Mouse (Mus musculus): ENCODE data around the gene 1700019N19Rik. TPM values are rescaled to one million over a fixed set of nuclear protein-coding genes. Genes with fewer than 3 reads are reported as not detected.

Gene 1700019N19Rik
- polyA plus RNA-seq, 1 experiment from 2014 or later = not detected

GRCm38 (mm10) chr19:58824316-58824715, 30.1 kb upstream of the 1700019N19Rik start:
- no peak for DNase-seq (ENCODE audit: low spot score)
- H3K9ac ChIP-seq (replicated peaks; ENCODE audit: low read depth) = no peak overlapping the region
- H3K4me2 ChIP-seq (replicated peaks; ENCODE audit: low read depth, low read length) = no peak overlapping the region
- H3K9me3 ChIP-seq (ENCODE audit: low read length) = no peaks in the 10 kb centered on the region
- no peaks in the 10 kb centered on the region for H3K4me1 ChIP-seq (ENCODE audit: insufficient read depth, low read depth, low read length)
- H3K27me3 ChIP-seq (replicated peaks; ENCODE audit: insufficient read depth, low read length) = no peaks in the 10 kb centered on the region
- no peak overlapping the region for H3K27ac ChIP-seq (ENCODE audit: low read length)
- WGBS = 41% methylated on average over 1 of the region's 1 CpGs
- TF ChIP-seq EP300 (IDR thresholded peaks at IDR 0.05) (no peak), CTCF (IDR thresholded peaks at IDR 0.05) (no peak)
- H3K4me3 ChIP-seq (ENCODE audit: low read depth, low read length) = no peak overlapping the region
- no peaks in the 10 kb centered on the region for H3K36me3 ChIP-seq (ENCODE audit: insufficient read depth, low read length)
- no peak for ATAC-seq

- DNase-seq (ENCODE audit: low spot score) = no peak
- Histone ChIP-seq H3K4me2 (replicated peaks; ENCODE audit: low read depth, low read length) (no peak overlapping the region), H3K4me3 (ENCODE audit: low read depth, low read length) (no peak overlapping the region), H3K4me1 (ENCODE audit: insufficient read depth, low read depth, low read length) (no peaks in the 10 kb centered on the region), H3K27ac (ENCODE audit: low read length) (no peak overlapping the region), H3K9ac (replicated peaks; ENCODE audit: low read depth) (no peak overlapping the region), H3K36me3 (ENCODE audit: insufficient read depth, low read length) (no peaks in the 10 kb centered on the region), H3K9me3 (ENCODE audit: low read length) (no peaks in the 10 kb centered on the region), H3K27me3 (replicated peaks; ENCODE audit: insufficient read depth, low read length) (no peaks in the 10 kb centered on the region)
- 84% methylated on average over 3 of the region's 3 CpGs for WGBS
- no peak for TF ChIP-seq EP300 (IDR thresholded peaks at IDR 0.05)
- no peak for TF ChIP-seq CTCF (IDR thresholded peaks at IDR 0.05)
- ATAC-seq = no peak
Observed at GRCm38 (mm10) chr19:58823301-58823700, 29.0 kb upstream of the 1700019N19Rik start.

GRCm38 (mm10) chr19:58822454-58823200, 28.4 kb upstream of the 1700019N19Rik start:
- Histone ChIP-seq H3K36me3 (ENCODE audit: insufficient read depth, low read length) (no peaks in the 10 kb centered on the region), H3K27ac (ENCODE audit: low read length) (no peak overlapping the region), H3K9ac (replicated peaks; ENCODE audit: low read depth) (no peak overlapping the region), H3K4me3 (ENCODE audit: low read depth, low read length) (no peak overlapping the region), H3K27me3 (replicated peaks; ENCODE audit: insufficient read depth, low read length) (no peaks in the 10 kb centered on the region), H3K4me1 (ENCODE audit: insufficient read depth, low read depth, low read length) (no peaks in the 10 kb centered on the region), H3K9me3 (ENCODE audit: low read length) (no peaks in the 10 kb centered on the region), H3K4me2 (replicated peaks; ENCODE audit: low read depth, low read length) (no peak overlapping the region)
- TF ChIP-seq CTCF (IDR thresholded peaks at IDR 0.05) (no peak), EP300 (IDR thresholded peaks at IDR 0.05) (no peak)
- no peak for ATAC-seq
- no peak for DNase-seq (ENCODE audit: low spot score)
- WGBS = 76% methylated on average over 20 of the region's 20 CpGs

GRCm38 (mm10) chr19:58818571-58819415, 24.5 kb upstream of the 1700019N19Rik start:
- Histone ChIP-seq H3K36me3 (ENCODE audit: insufficient read depth, low read length) (no peaks in the 10 kb centered on the region), H3K4me1 (ENCODE audit: insufficient read depth, low read depth, low read length) (no peaks in the 10 kb centered on the region), H3K27ac (ENCODE audit: low read length) (no peak overlapping the region), H3K27me3 (replicated peaks; ENCODE audit: insufficient read depth, low read length) (no peaks in the 10 kb centered on the region), H3K4me2 (replicated peaks; ENCODE audit: low read depth, low read length) (no peak overlapping the region), H3K9ac (replicated peaks; ENCODE audit: low read depth) (no peak overlapping the region), H3K9me3 (ENCODE audit: low read length) (no peaks in the 10 kb centered on the region), H3K4me3 (ENCODE audit: low read depth, low read length) (no peak overlapping the region)
- 54% methylated on average over 14 of the region's 14 CpGs for WGBS
- ATAC-seq (peak; percentile 38; the same call in 1 of the 2 replicates), DNase-seq (ENCODE audit: low spot score) (no peak)
- TF ChIP-seq EP300 (IDR thresholded peaks at IDR 0.05) (no peak), CTCF (IDR thresholded peaks at IDR 0.05) (no peak)

- no peaks in the 10 kb centered on the region for H3K36me3 ChIP-seq (ENCODE audit: insufficient read depth, low read length)
- DNase-seq (ENCODE audit: low spot score) (no peak), ATAC-seq (no peak)
- H3K4me2 ChIP-seq (replicated peaks; ENCODE audit: low read depth, low read length) = no peak overlapping the region
- no peaks in the 10 kb centered on the region for H3K4me1 ChIP-seq (ENCODE audit: insufficient read depth, low read depth, low read length)
- TF ChIP-seq EP300 (IDR thresholded peaks at IDR 0.05) = no peak
- no peak for TF ChIP-seq CTCF (IDR thresholded peaks at IDR 0.05)
- no peaks in the 10 kb centered on the region for H3K9me3 ChIP-seq (ENCODE audit: low read length)
- no peak overlapping the region for H3K4me3 ChIP-seq (ENCODE audit: low read depth, low read length)
- H3K9ac ChIP-seq (replicated peaks; ENCODE audit: low read depth) = no peak overlapping the region
- no peak overlapping the region for H3K27ac ChIP-seq (ENCODE audit: low read length)
- no peaks in the 10 kb centered on the region for H3K27me3 ChIP-seq (replicated peaks; ENCODE audit: insufficient read depth, low read length)
- 90% methylated on average over 11 of the region's 11 CpGs for WGBS
Observed at GRCm38 (mm10) chr19:58817398-58817797, 23.1 kb upstream of the 1700019N19Rik start.

- WGBS = 56% methylated on average over 17 of the region's 17 CpGs
- H3K9ac ChIP-seq (replicated peaks; ENCODE audit: low read depth) = no peak overlapping the region
- H3K4me3 ChIP-seq (ENCODE audit: low read depth, low read length) = no peak overlapping the region
- DNase-seq (ENCODE audit: low spot score) = no peak
- H3K27ac ChIP-seq (ENCODE audit: low read length) = no peak overlapping the region
- TF ChIP-seq EP300 (IDR thresholded peaks at IDR 0.05) = no peak
- TF ChIP-seq CTCF (IDR thresholded peaks at IDR 0.05) = no peak
- no peaks in the 10 kb centered on the region for H3K9me3 ChIP-seq (ENCODE audit: low read length)
- no peaks in the 10 kb centered on the region for H3K27me3 ChIP-seq (replicated peaks; ENCODE audit: insufficient read depth, low read length)
- no peak overlapping the region for H3K4me2 ChIP-seq (replicated peaks; ENCODE audit: low read depth, low read length)
- no peaks in the 10 kb centered on the region for H3K36me3 ChIP-seq (ENCODE audit: insufficient read depth, low read length)
- no peaks in the 10 kb centered on the region for H3K4me1 ChIP-seq (ENCODE audit: insufficient read depth, low read depth, low read length)
- peak; percentile 32; the same call in 1 of the 2 replicates for ATAC-seq
Observed at GRCm38 (mm10) chr19:58816453-58817041, 22.3 kb upstream of the 1700019N19Rik start.
